In the genomic region with DNA sequence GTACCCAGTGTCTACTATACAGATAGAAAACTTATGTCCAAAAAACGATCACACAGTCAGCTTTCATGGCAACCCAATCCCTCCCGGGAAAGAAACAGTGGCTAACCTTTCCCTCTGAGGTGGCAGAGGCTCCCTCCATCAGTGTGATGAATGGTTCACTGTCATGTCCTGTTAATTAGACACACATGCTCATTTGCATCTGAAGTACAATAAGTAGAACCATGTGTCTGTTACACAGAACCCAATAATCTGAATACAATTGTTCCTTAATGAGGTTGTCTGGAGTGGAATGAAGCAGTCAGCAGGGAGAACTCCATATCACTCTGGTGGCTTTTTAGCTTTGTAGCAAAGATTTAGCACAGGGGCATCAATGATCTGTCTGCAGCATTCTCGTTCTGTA, we compare ENCODE assay signal across 19 mouse cellular contexts.
DNase-seq lines count a peak whose midpoint lies in the region; ATAC-seq and TF ChIP-seq lines count a peak whose summit lies in the region.
"Had no signal": no experiment of that assay in that cellular context is flagged by ENCODE, and none has a peak within 500 bp of the region (broad histone marks: within the 10 kb centered on the region; RNA-seq: fewer than 3 reads in every experiment).

No protein-coding gene starts in this region.

- no peaks in the 10 kb centered on the region for H3K36me3 ChIP-seq in midbrain, embryonic 14.5 days (ENCODE audit: control insufficient read depth, insufficient read depth, low read length)
- H3K36me3 ChIP-seq in midbrain, embryonic 16.5 days (ENCODE audit: control insufficient read depth, insufficient read depth, low read length) = no peaks in the 10 kb centered on the region
- no peaks in the 10 kb centered on the region for H3K36me3 ChIP-seq in forebrain, embryonic 15.5 days
- H3K36me3 ChIP-seq in intestine, postnatal 0 days (ENCODE audit: control insufficient read depth, insufficient read depth) = no peaks in the 10 kb centered on the region

- no peak overlapping the region for H3K4me2 ChIP-seq in midbrain, embryonic 14.5 days (ENCODE audit: low read length)
- H3K4me2 ChIP-seq in midbrain, embryonic 16.5 days (ENCODE audit: low read length) = no peak overlapping the region
- no peak overlapping the region for H3K4me2 ChIP-seq in forebrain, embryonic 15.5 days (replicated peaks)
- no peak overlapping the region for H3K4me2 ChIP-seq in intestine, postnatal 0 days (replicated peaks; ENCODE audit: low read depth)
- H3K4me2 ChIP-seq: heart, embryonic 11.5 days had no signal

- H3K4me1 ChIP-seq in midbrain, embryonic 14.5 days (ENCODE audit: control insufficient read depth, insufficient read depth, low read length) = 0 out of 2 replicates have a peak, but pooled peaks cover 5% of the 10 kb centered on the region
- H3K4me1 ChIP-seq in midbrain, embryonic 16.5 days (ENCODE audit: control insufficient read depth, insufficient read depth, low read length) = peaks cover 7% of the 10 kb centered on the region; the same call in 1 of the 2 replicates
- peaks cover 9% of the 10 kb centered on the region; the same call in 1 of the 2 replicates for H3K4me1 ChIP-seq in forebrain, embryonic 15.5 days
- no peaks in the 10 kb centered on the region for H3K4me1 ChIP-seq in intestine, postnatal 0 days (replicated peaks; ENCODE audit: control insufficient read depth, insufficient read depth, low read length)
- H3K4me1 ChIP-seq: megakaryocyte, embryonic 14.5 days had no signal

- WGBS in midbrain, embryonic 14.5 days = 30% methylated on average over 3 of the region's 3 CpGs
- 29% methylated on average over 3 of the region's 3 CpGs for WGBS in midbrain, embryonic 16.5 days
- WGBS in forebrain, embryonic 15.5 days = 11% methylated on average over 3 of the region's 3 CpGs
- 74% methylated on average over 3 of the region's 3 CpGs for WGBS in intestine, postnatal 0 days

- H3K9me3 ChIP-seq in midbrain, embryonic 14.5 days (ENCODE audit: control insufficient read depth, low read length) = no peaks in the 10 kb centered on the region
- H3K9me3 ChIP-seq in midbrain, embryonic 16.5 days (replicated peaks; ENCODE audit: control insufficient read depth, low read length, poor library complexity, severe bottlenecking) = no peaks in the 10 kb centered on the region
- H3K9me3 ChIP-seq in forebrain, embryonic 15.5 days = no peaks in the 10 kb centered on the region
- H3K9me3 ChIP-seq in intestine, postnatal 0 days (ENCODE audit: control insufficient read depth) = no peaks in the 10 kb centered on the region

- no peaks in the 10 kb centered on the region for H3K27me3 ChIP-seq in midbrain, embryonic 14.5 days (ENCODE audit: control insufficient read depth, insufficient read depth, low read length)
- no peaks in the 10 kb centered on the region for H3K27me3 ChIP-seq in midbrain, embryonic 16.5 days (ENCODE audit: control insufficient read depth, insufficient read depth, low read depth, low read length)
- H3K27me3 ChIP-seq in forebrain, embryonic 15.5 days = no peaks in the 10 kb centered on the region; the same call in 1 of the 2 replicates
- no peaks in the 10 kb centered on the region for H3K27me3 ChIP-seq in intestine, postnatal 0 days (replicated peaks; ENCODE audit: control insufficient read depth, insufficient read depth, low read length)
- H3K27me3 ChIP-seq: megakaryocyte, embryonic 14.5 days had no signal

- no peak overlapping the region for H3K27ac ChIP-seq in midbrain, embryonic 14.5 days (replicated peaks; ENCODE audit: low read depth, low read length)
- no peak overlapping the region for H3K27ac ChIP-seq in midbrain, embryonic 16.5 days (ENCODE audit: low read length)
- H3K27ac ChIP-seq in forebrain, embryonic 15.5 days (replicated peaks) = no peak overlapping the region
- no peak overlapping the region for H3K27ac ChIP-seq in intestine, postnatal 0 days (ENCODE audit: low read depth, low read length)

- no peak for ATAC-seq in midbrain, embryonic 14.5 days (ENCODE audit: low FRiP score, low TSS enrichment)
- no peak for ATAC-seq in midbrain, embryonic 16.5 days
- peak; percentile 41; the same call in 1 of the 2 replicates for ATAC-seq in forebrain, embryonic 15.5 days (replicated peaks)
- no peak for ATAC-seq in intestine, postnatal 0 days
- ATAC-seq: inflammation-experienced regulatory T-cells, adult 6 months had no signal

- DNase-seq in midbrain, embryonic 14.5 days = peak; percentile 16
- DNase-seq in embryo, embryonic 11 days = peak; percentile 17
- peak; percentile 17 for DNase-seq in mesoderm, embryonic 11.5 days (ENCODE audit: low read depth, low spot score)
- DNase-seq in ovary, postnatal 36 days (ENCODE audit: low spot score) = no peak
- DNase-seq in layer of hippocampus, adult 8-10 months (ENCODE audit: low spot score in 2 of 2) = no peak
- DNase-seq: adrenal gland, postnatal 14 days; B cell, adult 2 months; cerebellum, adult 2 months; heart, postnatal 14 days; lung, postnatal 10 days; thymus, postnatal 25 days had no signal

- no peak overlapping the region for H3K9ac ChIP-seq in midbrain, embryonic 14.5 days (replicated peaks; ENCODE audit: low read length)
- H3K9ac ChIP-seq in midbrain, embryonic 16.5 days (ENCODE audit: low read depth, low read length) = no peak overlapping the region
- no peak overlapping the region for H3K9ac ChIP-seq in forebrain, embryonic 15.5 days (replicated peaks)
- H3K9ac ChIP-seq in intestine, postnatal 0 days (ENCODE audit: low read depth, low read length) = no peak overlapping the region

- no peak overlapping the region for H3K4me3 ChIP-seq in midbrain, embryonic 14.5 days (replicated peaks; ENCODE audit: low read depth, low read length)
- H3K4me3 ChIP-seq in midbrain, embryonic 16.5 days (ENCODE audit: low read depth, low read length) = no peak overlapping the region
- H3K4me3 ChIP-seq in forebrain, embryonic 15.5 days = no peak overlapping the region
- H3K4me3 ChIP-seq in intestine, postnatal 0 days (ENCODE audit: low read depth, low read length) = no peak overlapping the region
- H3K4me3 ChIP-seq: erythroblast, embryonic 14.5 days; megakaryocyte, embryonic 14.5 days; myocyte had no signal

- no peak for TF ChIP-seq CTCF in intestine, postnatal 0 days (IDR thresholded peaks at IDR 0.05; ENCODE audit: low read depth)

Comparison
In these comparisons a context has a peak if more than half of its experiments do, and no peak if none do; other contexts are left out.
1. DNase-seq: peak in midbrain, embryonic 14.5 days (single experiment), embryo, embryonic 11 days (single experiment) and mesoderm, embryonic 11.5 days (single experiment); none in ovary, postnatal 36 days (single experiment) and layer of hippocampus, adult 8-10 months (0 of 2).